Mouse (Mus musculus): ENCODE measurements at regions not wholly inside any gene's neighbourhood (a gene's known extent, or its start where the extent isn't known, plus 50 kb on each side); places are given as distances from the start of the nearest gene placed in this dataset.

GRCm38 (mm10) chr3:120733332-120733731 is 438.2 kb downstream of the Rwdd3 start:
- DNase-seq: no peak

DNA sequence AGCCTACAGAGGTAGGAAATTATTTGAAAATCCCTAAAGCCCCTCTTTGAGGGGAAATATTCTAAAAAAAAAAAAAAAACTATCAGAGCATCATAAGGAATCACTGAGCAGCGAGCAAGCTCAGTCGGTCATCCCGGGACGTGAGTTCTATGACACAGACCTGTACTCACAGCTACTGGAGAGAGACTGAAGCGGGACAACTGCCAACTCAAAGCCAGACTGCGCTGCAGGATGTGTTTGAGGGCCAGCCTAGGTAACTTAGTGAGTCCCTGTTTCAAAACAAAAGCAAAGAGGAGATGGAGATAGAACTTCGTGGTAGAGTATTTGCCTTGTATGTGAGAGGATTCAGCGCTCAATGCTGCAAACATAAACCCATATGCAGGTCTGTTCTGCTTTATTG is 439.1 kb downstream of the Rwdd3 start:
- DNase-seq: no peak

DNA sequence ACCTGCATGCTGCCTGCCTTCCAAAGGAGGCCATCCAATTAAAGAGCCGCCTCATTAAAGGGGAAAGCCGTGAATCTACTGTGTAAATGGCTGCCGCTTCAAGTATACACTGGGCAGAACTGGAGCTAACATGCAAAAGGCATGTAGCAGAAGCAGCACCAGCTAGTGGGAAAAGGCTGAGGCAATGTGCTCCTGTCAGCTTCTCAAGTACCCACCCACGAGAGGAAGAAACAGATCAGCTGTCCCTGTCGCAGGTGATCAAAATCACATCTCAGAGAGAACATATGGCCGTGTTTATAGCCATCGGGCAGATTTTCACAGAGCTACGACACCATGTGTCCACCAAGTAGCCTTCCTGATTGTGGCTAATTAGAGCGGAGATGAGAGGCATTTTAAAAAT is 440.2 kb downstream of the Rwdd3 start:
- DNase-seq: no peak

DNA sequence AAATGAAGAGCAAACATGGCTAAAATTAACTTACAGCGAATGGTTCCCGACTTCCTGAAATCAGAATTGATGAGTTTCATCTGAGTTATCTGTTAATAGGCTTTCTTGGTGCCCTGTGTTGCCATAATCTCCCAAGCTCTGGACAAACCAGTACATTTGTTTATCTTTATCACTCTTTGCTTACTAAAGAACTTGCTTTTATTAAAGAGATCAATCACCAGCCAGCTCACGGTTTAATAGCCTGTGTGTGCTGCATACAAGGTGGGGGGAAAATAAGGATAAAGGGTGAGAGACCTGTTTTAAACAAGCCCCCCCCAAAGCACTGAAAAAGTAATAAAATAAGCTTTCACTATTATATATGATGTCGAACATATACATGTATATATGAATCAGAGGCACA is 441.3 kb downstream of the Rwdd3 start:
- DNase-seq: no peak

- no peak for DNase-seq
Measured at GRCm38 (mm10) chr3:120729671-120730070, 441.8 kb downstream of the Rwdd3 start.

DNA sequence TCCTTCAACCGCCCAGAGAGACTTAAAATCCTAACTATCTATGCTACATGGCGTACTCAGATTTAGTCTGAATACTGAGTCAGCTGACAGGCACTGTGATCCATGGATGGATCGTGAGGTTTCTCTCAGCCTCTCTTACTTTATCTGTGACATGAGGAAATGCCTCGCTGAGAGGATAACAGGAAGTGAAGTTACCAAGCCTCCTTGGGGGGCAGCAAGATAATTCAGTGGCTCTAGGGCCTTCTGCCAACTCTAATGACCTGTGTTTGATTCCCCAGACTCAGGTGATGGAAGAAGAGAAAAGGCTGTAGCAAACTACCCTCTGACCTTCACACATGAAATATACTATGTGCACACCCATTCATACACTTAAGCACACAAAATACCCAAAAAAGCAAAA is 486.3 kb downstream of the Rwdd3 start:
- no peak for DNase-seq

DNA sequence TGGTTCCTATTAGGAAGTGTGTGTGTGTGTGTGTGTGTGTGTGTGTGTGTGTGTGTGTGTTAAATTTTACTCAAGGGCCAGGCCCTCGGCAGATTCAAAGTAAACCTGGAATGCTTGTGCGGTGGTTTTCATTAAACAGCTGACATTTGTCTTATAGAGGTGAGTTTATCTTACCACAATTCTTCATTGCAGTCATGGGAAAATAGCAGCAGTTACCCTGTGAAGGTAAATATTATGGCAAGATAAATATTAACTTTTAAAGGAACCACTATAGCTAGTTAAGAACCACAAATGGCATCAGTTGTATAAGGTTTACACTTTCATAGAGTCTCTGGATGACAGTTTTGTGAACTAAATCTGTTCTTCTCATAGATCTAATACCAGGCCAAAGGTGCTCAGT is 495.6 kb downstream of the Rwdd3 start:
- DNase-seq: no peak

- DNase-seq: no peak
Measured at GRCm38 (mm10) chr3:120668654-120669053, 502.8 kb downstream of the Rwdd3 start.

- no peak for DNase-seq
Measured at GRCm38 (mm10) chr3:120662521-120662920, 509.0 kb downstream of the Rwdd3 start.

DNA sequence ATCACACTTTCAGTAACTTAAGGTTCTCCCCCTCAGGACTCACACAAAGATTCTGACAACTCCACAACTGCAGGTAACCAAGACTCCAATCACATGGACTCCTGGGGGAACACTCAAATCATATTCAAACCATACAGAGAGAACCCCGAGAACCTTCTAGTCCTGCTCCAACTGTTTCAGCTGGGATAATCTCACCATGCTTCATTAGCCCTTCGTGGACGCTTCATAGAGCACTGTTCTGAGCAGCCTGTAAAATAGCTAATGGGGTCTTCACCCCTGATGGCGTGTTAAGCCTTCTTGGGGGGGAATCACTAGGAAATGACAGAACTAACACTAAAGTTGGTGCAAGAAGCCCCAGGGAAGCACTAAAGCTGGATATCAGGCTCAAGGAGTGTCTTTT is 510.7 kb downstream of the Rwdd3 start:
- no peak for DNase-seq

- DNase-seq: no peak
Measured at GRCm38 (mm10) chr3:120649047-120649868, 522.2 kb downstream of the Rwdd3 start.

GRCm38 (mm10) chr3:120648391-120648790 is 523.1 kb downstream of the Rwdd3 start:
- DNase-seq: no peak

DNA sequence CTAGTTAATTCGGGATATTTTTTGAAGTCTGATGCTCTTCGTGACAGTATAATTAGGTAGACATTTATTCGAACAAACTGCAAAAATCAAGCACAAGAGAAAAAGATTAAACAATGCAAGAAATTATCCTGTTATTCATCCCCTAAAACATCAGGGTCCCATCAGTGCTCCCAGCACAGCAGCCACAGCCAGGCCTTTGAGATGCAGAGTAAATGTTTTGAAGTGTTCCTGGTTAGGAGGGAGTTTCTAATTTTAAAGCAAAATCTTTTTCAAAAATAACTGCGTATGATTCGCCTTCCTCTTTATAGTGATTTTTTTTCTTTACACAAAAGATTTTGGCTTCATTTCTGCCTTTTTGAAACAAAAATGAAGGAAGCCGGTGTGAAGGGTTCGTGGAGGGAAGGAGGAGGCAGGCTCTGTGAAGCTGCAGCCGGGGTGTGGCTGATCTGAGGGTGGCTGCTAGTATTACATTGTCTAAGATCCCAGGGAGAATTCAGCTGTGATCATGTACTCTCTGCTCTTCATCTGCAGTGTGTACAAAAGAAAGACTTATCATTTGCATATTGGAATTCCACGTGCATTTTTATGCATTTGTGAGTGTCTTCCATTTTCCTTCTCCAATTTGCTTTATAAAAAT is 534.7 kb downstream of the Rwdd3 start:
- no peak for DNase-seq

DNA sequence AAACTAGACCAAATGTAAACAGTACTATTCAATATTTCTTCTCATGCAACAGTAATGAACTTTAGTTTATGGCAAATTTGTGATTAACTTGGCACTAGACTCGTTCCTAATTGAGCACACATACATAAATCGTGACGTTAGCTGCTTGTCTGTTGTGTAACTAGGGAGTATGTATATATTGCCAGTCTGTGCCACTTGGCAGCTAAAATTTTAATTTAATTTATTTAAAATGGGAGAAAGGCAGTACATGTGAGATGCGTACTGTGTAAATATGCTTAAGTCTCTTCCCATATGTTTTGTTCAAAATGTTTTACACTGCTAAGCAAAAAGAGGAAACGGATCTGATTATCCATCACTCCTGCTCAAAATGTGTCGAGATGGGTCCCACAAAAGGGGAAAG is 553.1 kb downstream of the Rwdd3 start:
- no peak for DNase-seq

DNA sequence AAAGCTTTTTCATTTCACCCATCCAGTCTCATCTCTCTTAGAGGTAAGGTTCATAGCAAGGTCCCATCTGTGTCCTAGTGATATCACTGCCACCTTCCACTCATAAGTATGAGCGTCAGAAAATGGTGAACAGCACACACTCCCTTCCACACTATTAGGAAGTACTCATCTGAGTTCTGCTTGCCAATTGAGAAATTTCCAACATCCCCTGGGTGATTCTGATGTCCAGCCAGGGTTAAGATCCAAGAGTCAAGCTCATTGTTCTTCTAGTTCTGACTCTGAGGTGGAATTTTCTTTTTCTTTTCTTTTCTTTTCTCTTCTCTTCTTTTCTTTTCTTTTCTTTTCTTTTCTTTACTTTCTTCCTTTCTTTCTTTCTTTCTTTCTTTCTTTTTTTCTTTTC is 577.3 kb downstream of the Rwdd3 start:
- no peak for DNase-seq

DNA sequence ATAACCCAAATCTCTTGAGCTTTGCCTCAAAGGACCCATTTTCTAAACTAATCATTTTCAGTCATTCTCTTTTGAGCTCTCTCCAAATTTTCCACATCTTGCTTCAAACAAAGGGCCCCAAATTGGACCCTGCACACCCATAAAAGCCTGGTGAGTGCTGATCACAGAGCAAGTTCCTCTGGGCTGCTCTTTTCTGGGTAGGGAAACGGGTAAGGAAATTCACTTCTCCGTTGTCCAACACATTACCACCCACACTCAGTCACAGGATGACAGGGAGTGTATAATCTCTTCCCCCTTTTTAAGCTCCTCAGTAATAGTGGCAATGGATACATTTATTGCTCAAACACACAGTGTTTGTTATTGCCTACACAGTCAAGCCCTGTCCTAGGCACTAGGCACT is 580.3 kb downstream of the Rwdd3 start:
- no peak for DNase-seq

GRCm38 (mm10) chr3:120570806-120571425 is 600.6 kb downstream of the Rwdd3 start:
- DNase-seq: no peak

GRCm38 (mm10) chr3:120541556-120542476 is 629.7 kb downstream of the Rwdd3 start:
- DNase-seq: no peak

DNA sequence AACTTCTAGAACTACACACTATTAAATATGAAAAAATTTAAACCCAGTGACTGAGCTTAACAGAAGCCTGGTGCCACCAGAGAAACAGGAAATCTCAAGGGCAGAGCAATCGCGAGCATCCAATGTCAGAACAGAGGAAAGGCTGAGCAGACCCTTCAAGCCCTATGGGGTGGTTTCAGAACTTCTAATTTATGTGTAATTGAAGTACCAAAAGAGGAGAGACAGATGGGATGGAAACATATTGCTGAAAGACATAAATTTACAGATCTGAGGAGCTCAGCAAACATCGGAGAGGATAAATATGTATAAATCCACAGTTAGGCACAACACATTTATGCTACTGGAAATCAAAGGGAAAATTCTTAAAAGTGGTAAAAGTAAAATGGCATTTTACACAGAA is 637.6 kb downstream of the Rwdd3 start:
- DNase-seq: no peak

- no peak for DNase-seq
Measured at GRCm38 (mm10) chr3:120531880-120532580, 639.5 kb downstream of the Rwdd3 start.

- no peak for DNase-seq
Measured at GRCm38 (mm10) chr3:120511651-120512050, 659.8 kb downstream of the Rwdd3 start.

DNA sequence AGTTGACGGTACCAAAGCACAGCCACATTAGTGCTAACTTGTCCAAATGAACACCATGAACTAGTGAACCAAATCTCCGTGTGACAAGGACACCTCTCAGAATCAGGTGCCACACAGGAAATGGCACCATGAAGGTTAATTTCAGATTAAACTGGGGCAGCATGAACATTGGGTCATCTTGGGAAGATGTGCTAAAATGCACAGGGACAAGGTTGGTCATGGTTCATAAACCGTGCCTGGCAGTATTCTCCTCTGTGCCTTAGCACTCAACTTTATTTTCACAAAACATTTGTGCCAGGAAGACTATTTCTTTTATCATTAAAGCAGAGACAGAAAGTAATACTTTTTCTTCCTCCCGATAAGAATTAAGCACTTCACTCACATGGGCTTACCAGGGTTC is 672.6 kb downstream of the Rwdd3 start:
- no peak for DNase-seq

Data from liver (tissue).